Mouse (Mus musculus) layer of hippocampus, adult 9-11 months (tissue): ENCODE data around the gene AC109138.7.
A peak's percentile ranks its signal among the peaks of the same experiment; 100 is the strongest.
"Not testable (repeated sequence)": the region's sequence is repeated elsewhere in the genome, so short reads cannot be mapped to it uniquely, and the experiment has no call there.

ENCODE experiments used
- DNase-seq: peaks from one replicate; pipeline ENCODE4 v3.0.0; 2022

Gene AC109138.7

GRCm38 (mm10) chr19:4219943-4220342, 5.8 kb downstream of the AC109138.7 start:
- DNase-seq, result no peak

- DNase-seq, result no peak
Observed at GRCm38 (mm10) chr19:4220416-4220815, 6.3 kb downstream of the AC109138.7 start.

DNA sequence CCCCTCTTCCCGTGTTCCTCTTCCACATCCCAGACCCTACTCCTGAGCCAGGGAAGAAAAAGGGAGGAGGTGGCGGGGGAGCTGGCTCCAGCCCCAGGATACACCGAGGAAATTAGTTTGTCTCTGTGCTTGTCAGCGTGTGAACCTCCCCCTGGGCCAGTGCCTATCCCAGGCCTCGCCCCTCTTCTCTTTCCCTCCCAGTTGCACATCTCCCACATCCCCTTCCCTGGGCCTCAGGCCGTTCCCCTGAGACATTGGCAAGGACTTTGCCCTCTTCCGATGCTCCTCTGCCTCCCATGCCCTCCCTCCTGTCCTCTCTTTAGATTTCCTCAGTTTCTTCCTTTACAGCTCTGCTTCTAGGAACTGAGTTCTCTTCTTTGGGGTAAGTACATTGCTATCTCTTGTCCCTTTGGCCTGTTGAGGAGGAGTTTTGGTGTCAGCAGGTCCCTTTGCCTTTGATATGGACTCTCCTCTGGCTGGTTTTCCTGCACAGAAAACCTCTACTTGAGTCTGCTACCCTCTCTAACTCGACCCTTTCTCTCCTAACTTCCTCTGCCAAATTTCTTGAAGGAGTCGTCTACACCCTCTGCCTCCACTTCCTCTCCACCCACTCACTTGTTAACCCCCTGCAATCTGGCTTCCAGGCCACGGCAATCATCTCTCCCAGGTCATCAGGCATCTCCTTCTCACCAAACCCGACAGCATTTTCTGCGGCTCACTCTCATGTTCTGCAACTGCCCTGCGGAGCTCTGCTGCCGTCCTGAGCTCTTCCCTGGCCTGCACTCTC, 7.0 kb downstream of the AC109138.7 start:
- no peak for DNase-seq

DNA sequence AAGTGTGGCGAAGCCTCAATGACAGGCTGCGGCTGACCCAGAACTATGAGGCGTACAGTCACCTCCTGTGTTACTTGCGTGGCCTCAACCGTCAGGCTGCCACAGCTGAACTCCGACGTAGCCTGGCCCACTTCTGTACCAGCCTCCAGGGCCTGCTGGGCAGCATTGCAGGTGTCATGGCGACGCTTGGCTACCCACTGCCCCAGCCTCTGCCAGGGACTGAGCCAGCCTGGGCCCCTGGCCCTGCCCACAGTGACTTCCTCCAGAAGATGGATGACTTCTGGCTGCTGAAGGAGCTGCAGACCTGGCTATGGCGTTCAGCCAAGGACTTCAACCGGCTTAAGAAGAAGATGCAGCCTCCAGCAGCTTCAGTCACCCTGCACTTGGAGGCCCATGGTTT, 8.0 kb downstream of the AC109138.7 start:
- no peak for DNase-seq

DNA sequence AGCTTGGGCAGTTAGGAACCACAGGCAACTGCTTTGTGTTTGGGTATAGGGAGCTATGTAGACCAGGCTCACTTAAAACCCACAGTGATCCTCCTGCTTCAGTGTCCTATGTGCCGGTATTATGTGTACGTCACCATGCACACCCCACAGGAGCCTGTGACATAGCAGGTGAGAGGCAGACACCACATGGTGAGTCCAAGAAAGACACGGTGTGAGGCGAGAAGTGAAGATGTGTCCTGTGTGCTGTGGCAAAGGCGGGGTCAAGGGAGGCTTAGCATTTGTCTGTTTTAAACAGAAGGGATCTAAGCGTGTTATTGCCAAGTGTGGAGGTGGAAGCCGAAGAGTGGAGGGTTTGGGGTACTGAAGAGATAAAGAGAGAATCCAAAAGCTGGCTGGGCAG, 12.6 kb downstream of the AC109138.7 start:
- no peak for DNase-seq

- DNase-seq, result no peak
Observed at GRCm38 (mm10) chr19:4227446-4227845, 13.3 kb downstream of the AC109138.7 start.

GRCm38 (mm10) chr19:4227894-4228678, 13.9 kb downstream of the AC109138.7 start:
- no peak for DNase-seq

DNA sequence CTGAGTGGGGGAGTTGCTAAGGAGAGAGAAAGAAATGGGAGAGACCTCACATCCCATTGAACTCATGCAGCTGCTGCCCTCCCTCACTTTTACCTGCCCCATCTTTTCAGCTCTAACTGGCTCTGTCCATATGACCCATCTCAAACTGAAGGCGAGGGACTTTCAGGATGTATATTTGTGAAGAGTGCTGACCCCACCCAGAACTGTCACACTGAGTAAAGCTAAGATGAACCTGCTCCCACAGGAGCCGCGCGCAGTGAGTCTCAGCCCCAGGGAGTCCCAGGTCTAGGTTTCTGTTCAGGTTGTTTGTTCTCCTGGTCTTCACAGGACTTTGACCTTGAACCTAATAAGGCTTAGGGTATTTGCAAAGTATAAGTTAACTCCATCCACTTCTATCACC, 14.7 kb downstream of the AC109138.7 start:
- DNase-seq, result no peak

DNA sequence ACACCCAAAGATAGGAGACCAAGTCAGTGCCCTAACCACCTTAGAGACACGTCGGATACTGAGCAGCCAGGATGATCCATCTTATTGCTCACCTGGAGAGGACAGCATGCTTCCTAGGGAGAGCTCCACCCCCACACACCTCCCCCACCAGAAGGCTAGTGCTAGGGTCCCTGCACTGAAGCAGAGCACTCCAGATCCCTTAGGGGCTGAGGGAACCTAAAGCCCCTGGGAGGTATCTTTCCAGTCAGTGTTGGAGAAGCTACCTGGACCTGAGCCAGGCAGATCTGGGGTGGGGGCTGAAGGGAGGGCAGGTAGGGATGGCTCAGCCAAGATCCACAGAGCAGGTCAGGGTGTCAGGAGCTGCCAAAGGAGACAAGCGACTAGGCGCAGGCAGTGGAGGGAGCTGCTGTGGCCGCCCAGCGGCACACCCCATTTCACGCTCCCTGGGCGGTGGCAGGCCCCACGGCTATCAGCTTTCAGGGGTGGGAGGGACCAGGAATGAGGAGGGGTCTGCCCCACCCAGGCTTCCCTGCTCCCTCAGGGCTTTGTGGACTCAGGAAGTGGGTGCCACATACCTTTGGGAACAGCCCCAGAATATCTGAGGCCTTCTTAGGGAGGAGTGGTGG, 15.4 kb downstream of the AC109138.7 start:
- DNase-seq, result no peak

DNA sequence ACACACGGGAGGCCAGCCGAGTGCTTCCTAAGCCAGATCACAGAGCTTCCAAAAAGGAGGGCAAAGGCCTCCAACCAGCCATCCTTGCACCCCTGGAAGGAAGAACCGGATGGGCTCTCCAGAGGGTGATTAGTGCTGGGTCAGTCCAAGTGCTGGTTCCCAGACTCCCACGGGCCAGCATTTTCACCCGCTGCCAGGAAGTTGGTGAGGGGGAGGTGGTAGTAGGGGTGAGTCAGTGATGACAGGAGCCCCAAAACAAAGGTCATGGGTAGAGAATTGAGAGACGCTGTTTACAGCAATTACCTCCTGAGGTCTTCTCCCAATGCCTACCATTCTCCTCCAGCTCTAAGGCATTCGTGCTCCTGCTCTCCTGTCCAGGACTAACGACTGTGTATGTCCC, 16.3 kb downstream of the AC109138.7 start:
- DNase-seq, result no peak

GRCm38 (mm10) chr19:4231253-4232185, 17.4 kb downstream of the AC109138.7 start, which contains the start of gene Pold4:
TSS of gene Pold4 (plus strand) at chr19:4231899.
- peak; percentile 99 for DNase-seq

GRCm38 (mm10) chr19:4232186-4232572, 18.0 kb downstream of the AC109138.7 start:
- DNase-seq, result peak; percentile 76

DNA sequence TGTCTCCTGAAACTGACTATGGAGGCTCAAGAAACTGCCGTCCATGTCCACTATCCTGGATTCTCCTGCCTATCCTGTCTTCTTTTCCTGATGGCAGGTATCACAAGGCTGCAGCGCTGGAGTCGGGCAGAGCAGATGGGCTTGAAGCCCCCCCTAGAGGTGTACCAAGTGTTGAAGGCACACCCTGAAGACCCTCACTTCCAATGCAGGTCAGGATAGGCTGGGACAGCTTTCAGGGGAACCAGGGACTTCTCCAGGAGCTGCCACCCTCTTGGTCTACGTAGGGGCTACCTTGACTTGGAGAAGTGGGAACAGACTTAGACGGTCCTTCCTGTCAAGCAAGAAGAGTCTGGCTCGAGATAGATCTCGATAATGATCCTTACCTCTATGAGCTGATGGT, 18.5 kb downstream of the AC109138.7 start:
- DNase-seq, result no peak

- DNase-seq, result no peak
Observed at GRCm38 (mm10) chr19:4234548-4234947, 20.4 kb downstream of the AC109138.7 start.

GRCm38 (mm10) chr19:4240247-4240668, 26.1 kb downstream of the AC109138.7 start:
- DNase-seq, result no peak

GRCm38 (mm10) chr19:4242416-4242815, 28.3 kb downstream of the AC109138.7 start:
- no peak for DNase-seq

GRCm38 (mm10) chr19:4244775-4245174, 30.6 kb downstream of the AC109138.7 start:
- no peak for DNase-seq

DNA sequence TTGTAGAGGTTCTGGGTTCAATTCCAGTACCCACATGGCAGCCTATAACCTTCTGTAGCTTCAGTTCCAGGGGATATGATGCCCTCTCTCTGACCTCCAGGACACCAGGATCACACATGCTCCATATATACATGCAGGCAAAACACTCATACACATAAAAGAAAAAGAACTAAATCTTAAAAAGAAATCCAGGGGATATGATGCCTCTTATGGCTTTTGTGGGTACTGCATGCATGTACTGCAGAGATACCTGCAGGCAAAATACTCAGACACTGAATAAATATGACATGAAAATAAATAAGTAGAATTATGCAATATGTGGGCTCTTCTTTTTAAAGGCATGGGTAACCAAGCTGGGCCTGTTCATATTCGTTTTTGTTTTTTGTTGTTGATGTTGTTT, 32.9 kb downstream of the AC109138.7 start:
- DNase-seq, result no peak

- DNase-seq, result not testable (repeated sequence)
Observed at GRCm38 (mm10) chr19:4248683-4249082, 34.5 kb downstream of the AC109138.7 start.

DNA sequence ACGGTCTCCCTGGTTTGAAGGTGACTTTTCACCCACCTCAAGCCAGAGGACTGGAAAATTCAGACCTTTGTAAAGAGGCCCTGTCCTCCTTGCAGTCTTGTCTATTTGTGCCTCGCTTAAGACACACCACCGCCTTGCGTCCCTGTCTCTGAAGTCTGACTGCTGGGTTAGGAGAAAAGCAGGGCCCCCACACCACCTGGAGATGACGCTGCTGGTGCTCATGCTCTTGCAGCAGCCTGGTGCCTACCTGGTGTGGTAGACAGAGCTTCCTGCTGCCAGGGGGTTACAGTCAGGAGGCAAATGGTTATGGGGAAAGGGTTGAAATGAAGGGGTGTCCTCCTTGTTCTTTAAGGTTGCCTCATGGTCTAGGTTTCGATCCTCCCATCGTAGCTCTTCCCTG, 40.1 kb downstream of the AC109138.7 start:
- DNase-seq, result no peak

GRCm38 (mm10) chr19:4255583-4256162, 41.5 kb downstream of the AC109138.7 start:
- no peak for DNase-seq
